Mouse (Mus musculus): ENCODE data around the gene Depp1.

DNA sequence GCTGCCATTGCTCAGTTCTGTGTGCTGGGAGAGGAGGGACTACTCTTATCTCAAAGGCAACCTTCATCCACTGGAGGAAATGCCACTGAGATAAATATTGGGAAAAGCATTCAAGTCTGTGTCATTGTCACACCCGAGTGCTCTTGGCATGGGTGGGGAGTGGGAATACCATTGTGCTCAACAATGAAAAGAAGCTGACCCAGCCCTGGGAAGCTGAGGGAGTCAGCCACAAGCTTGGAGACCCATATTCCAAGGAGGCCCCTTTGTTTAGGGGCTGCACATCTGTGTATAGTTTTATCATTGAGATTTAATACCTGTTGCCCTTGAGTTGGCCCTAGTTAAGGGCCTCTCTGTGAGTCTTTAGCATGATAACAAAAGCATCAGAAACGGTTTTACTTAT, 10.7 kb upstream of the Depp1 start:
- TF ChIP-seq CTCF (IDR thresholded peaks at IDR 0.05; ENCODE audit: control insufficient read depth, insufficient read depth, low read length): no peak
- TF ChIP-seq POLR2A (IDR thresholded peaks at IDR 0.05; ENCODE audit: borderline replicate concordance, control insufficient read depth, low read depth, low read length): no peak

Data from bone marrow, adult 2 months (tissue).